Mouse (Mus musculus) spleen, adult 2 months (tissue): ENCODE results near the gene Dpysl5. TPM values are rescaled to one million over a fixed set of nuclear protein-coding genes. Genes with fewer than 3 reads are reported as not detected.

Experiments used
- DNase-seq, 2 experiments: peaks; one replicate each; pipeline versions ENCODE4 v3.0.0 to v3.0.0-alpha.2; 2012 to 2021; ENCODE audit warnings: low spot score in 2 of 2, low read depth in 1 of 2
- H3K27ac ChIP-seq: fragments of 200-500 bp; 2 replicates; pipeline ENCODE4 v1.5.1; 2012; ENCODE audit warnings: low read length, inconsistent platforms; ENCODE audit not compliant: insufficient read depth
- H3K27me3 ChIP-seq: fragments of 200-500 bp; 2 replicates; pipeline ENCODE4 v1.6.1; 2012; ENCODE audit warnings: mild to moderate bottlenecking, moderate library complexity, low read length, inconsistent platforms; ENCODE audit not compliant: control insufficient read depth, insufficient read depth
- H3K36me3 ChIP-seq: fragments of 200-500 bp; 2 replicates; pipeline ENCODE4 v1.6.1; 2012; ENCODE audit warnings: mild to moderate bottlenecking, low read length, inconsistent platforms; ENCODE audit not compliant: control insufficient read depth, insufficient read depth
- H3K4me1 ChIP-seq: fragments of 200-500 bp; 2 replicates; pipeline ENCODE4 v1.6.1; 2011; ENCODE audit warnings: inconsistent platforms; ENCODE audit not compliant: control insufficient read depth, insufficient read depth, insufficient read length
- H3K4me3 ChIP-seq: fragments of 200-500 bp; 2 replicates; pipeline ENCODE4 v1.5.1; 2011; ENCODE audit warnings: mild to moderate bottlenecking, inconsistent platforms; ENCODE audit not compliant: insufficient read depth, insufficient read length; ENCODE audit errors: extremely low read depth
- CTCF ChIP-seq: fragments of 200-500 bp; IDR thresholded peaks from 2 replicates; pipeline ENCODE4 v1.5.1; 2011; ENCODE audit warnings: mild to moderate bottlenecking, inconsistent platforms; ENCODE audit not compliant: insufficient read depth, insufficient read length, insufficient replicate concordance; ENCODE audit errors: extremely low read depth
- POLR2A ChIP-seq: fragments of 200-500 bp; IDR thresholded peaks from 2 replicates; pipeline ENCODE4 v1.6.1; 2011; ENCODE audit warnings: low read depth, low read length, inconsistent platforms
- WGBS: fragments of 180-500 bp; shearing (Covaris S2); methylation state at CpG from one replicate; pipeline ENCODE4 v1.1.7; 2018; 5-methylcytosine and 5-hydroxymethylcytosine counted together
- polyA plus RNA-seq: library from polyadenylated mRNA; depleted of rRNA; stranded (reverse); fragments of >200 nt; gene quantifications from 2 replicates; pipeline ENCODE4 v1.2.3, GENCODE M21; 2012; rRNA removed

Gene Dpysl5
- polyA plus RNA-seq, 1 experiment: 0.06 TPM

DNA sequence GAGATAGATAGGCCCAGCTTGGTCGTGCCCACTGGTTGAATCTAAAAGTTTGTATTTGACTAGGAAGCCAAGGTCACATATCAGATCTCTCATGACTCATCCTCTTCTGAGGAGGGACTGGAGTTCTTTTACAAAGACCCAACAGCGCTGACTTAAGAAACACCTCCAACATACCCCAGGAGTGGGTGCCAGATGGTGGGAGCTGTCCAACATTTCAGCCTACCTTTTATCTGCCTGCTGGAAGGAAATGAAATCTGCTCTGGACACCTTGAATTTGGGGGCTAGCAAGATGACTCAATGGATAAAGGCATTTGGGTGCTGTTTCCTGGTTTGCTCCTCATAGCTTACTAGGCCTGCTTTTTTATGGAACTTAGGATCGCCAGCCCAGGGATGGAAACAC is 130.5 kb downstream of the Dpysl5 start:
- Histone ChIP-seq H3K27me3 (no peaks in the 10 kb centered on the region), H3K36me3 (no peaks in the 10 kb centered on the region), H3K4me1 (no peaks in the 10 kb centered on the region), H3K27ac (no peak overlapping the region), H3K4me3 (no peak overlapping the region)
- no peak for DNase-seq
- TF ChIP-seq POLR2A (no peak), CTCF (no peak)
- WGBS: 74% methylated on average over 3 of the region's 3 CpGs

Other genes starting within 250 kb of the Dpysl5 start
- 0.05 and 0.08 TPM in 2 replicates for gene Otof, start 249.6 kb upstream of the Dpysl5 start, polyA plus RNA-seq
- gene 1700001C02Rik, start 245.5 kb upstream of the Dpysl5 start, polyA plus RNA-seq: not detected in 2 replicates
- gene Cib4, start 165.7 kb upstream of the Dpysl5 start, polyA plus RNA-seq: not detected in 2 replicates
- gene Kcnk3, start 123.4 kb upstream of the Dpysl5 start, polyA plus RNA-seq: 7.9 and 8.6 TPM in 2 replicates
- 56.6 and 78.5 TPM in 2 replicates for gene Slc35f6, start 63.6 kb upstream of the Dpysl5 start, polyA plus RNA-seq
- 47.7 and 56.4 TPM in 2 replicates for gene Cenpa, start 44.8 kb upstream of the Dpysl5 start, polyA plus RNA-seq
- 12.2 TPM in 2 replicates for gene Mapre3, start 103.1 kb downstream of the Dpysl5 start, polyA plus RNA-seq
- gene Tmem214, start 156.4 kb downstream of the Dpysl5 start, polyA plus RNA-seq: 60.3 and 67.4 TPM in 2 replicates
- gene Agbl5, start 177.1 kb downstream of the Dpysl5 start, polyA plus RNA-seq: 11.6 and 16.1 TPM in 2 replicates
- 143 and 161 TPM in 2 replicates for gene Ost4, start 196.2 kb downstream of the Dpysl5 start, polyA plus RNA-seq
- 83.9 and 104 TPM in 2 replicates for gene Emilin1, start 201.8 kb downstream of the Dpysl5 start, polyA plus RNA-seq
- gene Khk, start 209.9 kb downstream of the Dpysl5 start, polyA plus RNA-seq: 28.0 and 30.2 TPM in 2 replicates
- gene Cgref1, start 234.0 kb downstream of the Dpysl5 start, polyA plus RNA-seq: 0.47 and 0.76 TPM in 2 replicates
- gene Preb, start 248.8 kb downstream of the Dpysl5 start, polyA plus RNA-seq: 227 and 270 TPM in 2 replicates